Mouse (Mus musculus): ENCODE results near the gene Rspry1. TPM values are rescaled to one million over a fixed set of nuclear protein-coding genes. Genes with fewer than 3 reads are reported as not detected.

Rspry1 gene
- total RNA-seq, 1 experiment: 22.4 TPM

DNA sequence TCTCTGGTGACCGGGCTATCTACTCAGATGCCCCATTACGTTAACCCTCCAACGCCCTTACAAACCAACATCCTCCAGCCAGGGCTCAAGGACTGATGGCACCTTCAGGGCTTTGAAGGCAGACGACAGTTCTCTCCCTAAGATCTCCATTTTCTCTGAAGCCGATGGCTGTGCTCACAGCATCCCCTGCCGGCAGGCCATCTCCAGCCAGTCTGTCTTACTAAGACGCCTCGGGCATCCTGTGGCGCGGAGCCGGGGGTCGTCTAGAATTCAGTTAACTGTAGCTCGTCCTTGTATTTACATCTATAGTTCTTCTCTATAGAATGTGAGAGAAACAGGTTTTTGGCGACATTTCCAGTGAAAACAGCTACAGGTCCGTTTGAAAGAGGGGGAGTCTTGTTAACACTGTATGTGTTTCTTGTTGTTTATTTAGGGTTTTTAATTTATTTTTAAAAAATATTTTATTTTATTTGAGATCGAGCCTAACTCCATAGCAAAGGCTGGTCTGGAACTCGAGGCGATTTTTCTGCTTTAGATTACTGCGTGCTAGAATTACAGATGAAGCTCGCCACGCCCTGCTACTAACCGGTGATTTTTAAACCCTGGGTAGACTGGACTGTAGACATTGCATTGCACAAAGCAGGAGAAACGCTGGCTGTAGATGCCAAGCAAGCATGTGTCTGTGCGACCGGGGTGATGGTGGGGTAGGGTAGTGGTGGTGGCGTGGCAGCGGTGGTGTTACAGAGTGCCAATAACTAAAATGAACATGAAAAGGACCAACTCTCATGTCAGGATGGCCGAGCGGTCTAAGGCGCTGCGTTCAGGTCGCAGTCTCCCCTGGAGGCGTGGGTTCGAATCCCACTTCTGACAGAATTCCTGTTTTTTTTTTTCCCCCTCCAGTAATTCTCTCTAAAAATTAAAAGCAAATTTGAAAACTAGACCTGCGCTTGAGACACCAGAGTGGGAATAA, 101.4 kb downstream of the Rspry1 start:
- no peaks in the 10 kb centered on the region for H3K36me3 ChIP-seq (ENCODE audit: control insufficient read depth, insufficient read depth, low read length, poor library complexity, severe bottlenecking)
- peak overlapping the region; percentile 71 to 72 for H3K4me3 ChIP-seq (ENCODE audit: insufficient read depth in 1 of 2, low read depth in 1 of 2, low read length in 2 of 2, poor library complexity in 1 of 2, severe bottlenecking in 1 of 2)
- H3K9me3 ChIP-seq (ENCODE audit: control insufficient read depth, insufficient read depth, low read depth, low read length): no peaks in the 10 kb centered on the region
- peaks cover 5 to 7% of the 10 kb centered on the region in 2 experiments; a peak in 2 of 4 replicates for H3K4me1 ChIP-seq (ENCODE audit: control insufficient read depth in 2 of 2, insufficient read depth in 2 of 2, low read length in 2 of 2, poor library complexity in 1 of 2)
- peak overlapping the region; percentile 62; the same call in 1 of the 2 replicates for H3K9ac ChIP-seq (ENCODE audit: insufficient read depth, low read depth, low read length, poor library complexity, severe bottlenecking)
- in situ Hi-C loops (cut with MboI; ENCODE audit: low sequenced_read_pairs in 2 of 2, unreplicated experiment in 2 of 2): loop anchor here (5.0 to 10.0 kb wide), 2 partner anchors 102 to 104 kb away; no protein-coding TSS in a partner anchor
- H3K27ac ChIP-seq (ENCODE audit: insufficient read depth, low read depth, low read length, poor library complexity, severe bottlenecking): no peak overlapping the region
- peak; percentile 56 for TF ChIP-seq ZNF384 (IDR thresholded peaks at IDR 0.05; ENCODE audit: low read depth, low read length)
- no peak; the same call in 1 of the 2 replicates for TF ChIP-seq MAFK (IDR thresholded peaks at IDR 0.05; ENCODE audit: insufficient read depth, low read depth, low read length)
- peak; percentile 69 for DNase-seq (ENCODE audit: low read depth, low spot score)

DNA sequence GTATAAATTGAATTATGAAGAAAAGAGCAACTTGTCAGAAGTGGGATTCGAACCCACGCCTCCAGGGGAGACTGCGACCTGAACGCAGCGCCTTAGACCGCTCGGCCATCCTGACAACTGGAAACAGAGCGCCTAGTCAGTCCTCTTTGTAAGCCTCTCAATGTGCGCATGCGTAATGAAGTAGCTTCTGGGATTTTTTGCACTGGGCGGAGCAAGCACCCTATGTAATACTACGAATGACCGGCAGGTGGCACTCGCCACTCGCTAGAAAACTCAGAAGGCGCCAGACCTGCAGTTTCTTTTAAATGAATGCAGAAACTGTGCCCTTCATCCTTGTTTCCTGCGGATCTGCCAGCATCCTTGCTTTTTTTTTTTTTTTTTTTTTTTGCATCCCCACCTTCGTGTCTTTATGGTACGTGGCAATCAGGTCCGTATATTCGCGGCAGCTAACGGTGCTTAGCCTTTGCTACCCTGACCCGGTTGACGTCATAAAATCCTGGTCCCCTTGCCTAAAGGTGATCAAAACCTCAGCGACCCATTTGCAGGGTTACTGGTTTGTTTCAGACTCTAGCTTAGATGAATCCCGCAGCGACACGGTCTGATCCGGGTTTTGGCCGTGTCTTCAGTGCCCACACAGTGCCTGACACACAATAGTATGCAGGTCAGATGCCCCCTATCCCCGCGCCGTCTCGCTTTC, 102.4 kb downstream of the Rspry1 start:
- TF ChIP-seq ZNF384 (IDR thresholded peaks at IDR 0.05; ENCODE audit: low read depth, low read length) (peak; percentile 90), CHD2 (IDR thresholded peaks at IDR 0.05; ENCODE audit: low read depth, low read length) (no peak), ZC3H11A (IDR thresholded peaks at IDR 0.05; ENCODE audit: borderline replicate concordance, low read depth, low read length) (peak; percentile 84), HCFC1 (IDR thresholded peaks at IDR 0.05; ENCODE audit: borderline replicate concordance, insufficient read depth, low read length) (no peak), MAFK (IDR thresholded peaks at IDR 0.05; ENCODE audit: insufficient read depth, low read depth, low read length) (peak; percentile 77; the same call in 1 of the 2 replicates)
- no peaks in the 10 kb centered on the region for H3K36me3 ChIP-seq (ENCODE audit: control insufficient read depth, insufficient read depth, low read length, poor library complexity, severe bottlenecking)
- H3K4me3 ChIP-seq (ENCODE audit: insufficient read depth in 1 of 2, low read depth in 1 of 2, low read length in 2 of 2, poor library complexity in 1 of 2, severe bottlenecking in 1 of 2): peak overlapping the region; percentile 62 to 71
- in situ Hi-C loops (cut with MboI; ENCODE audit: low sequenced_read_pairs in 2 of 2, unreplicated experiment in 2 of 2): loop anchor here (5.0 to 10.0 kb wide), 2 partner anchors 101 to 103 kb away; no protein-coding TSS in a partner anchor
- DNase-seq (ENCODE audit: low read depth, low spot score): peak; percentile 96
- peak overlapping the region; percentile 56 for H3K9ac ChIP-seq (ENCODE audit: insufficient read depth, low read depth, low read length, poor library complexity, severe bottlenecking)
- H3K4me1 ChIP-seq (ENCODE audit: control insufficient read depth in 2 of 2, insufficient read depth in 2 of 2, low read length in 2 of 2, poor library complexity in 1 of 2): peaks cover 5 to 7% of the 10 kb centered on the region in 2 experiments; a peak in 2 of 4 replicates
- no peak overlapping the region for H3K27ac ChIP-seq (ENCODE audit: insufficient read depth, low read depth, low read length, poor library complexity, severe bottlenecking)
- no peaks in the 10 kb centered on the region for H3K9me3 ChIP-seq (ENCODE audit: control insufficient read depth, insufficient read depth, low read depth, low read length)

DNA sequence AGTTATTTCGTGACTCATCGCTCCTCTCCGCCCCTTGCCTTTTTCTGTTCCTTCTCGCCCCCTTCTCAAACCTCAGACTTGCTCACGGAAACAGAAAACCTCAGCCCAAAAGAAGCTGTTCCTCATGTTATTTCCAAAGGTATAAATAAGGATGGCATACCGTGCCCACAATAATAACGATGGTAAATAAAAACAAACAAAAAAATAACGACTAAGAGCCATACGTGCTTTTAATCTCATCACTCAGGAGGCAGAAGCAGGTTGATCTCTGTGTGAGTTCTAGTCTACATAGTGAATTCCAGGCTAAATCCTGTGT, 102.9 kb downstream of the Rspry1 start:
- no peak for DNase-seq (ENCODE audit: low read depth, low spot score)
- Histone ChIP-seq H3K4me1 (ENCODE audit: control insufficient read depth in 2 of 2, insufficient read depth in 2 of 2, low read length in 2 of 2, poor library complexity in 1 of 2) (peaks cover 5 to 7% of the 10 kb centered on the region in 2 experiments; a peak in 2 of 4 replicates), H3K4me3 (ENCODE audit: insufficient read depth in 1 of 2, low read depth in 1 of 2, low read length in 2 of 2, poor library complexity in 1 of 2, severe bottlenecking in 1 of 2) (peak overlapping the region; percentile 62 to 63), H3K9me3 (ENCODE audit: control insufficient read depth, insufficient read depth, low read depth, low read length) (no peaks in the 10 kb centered on the region), H3K27ac (ENCODE audit: insufficient read depth, low read depth, low read length, poor library complexity, severe bottlenecking) (no peak overlapping the region), H3K36me3 (ENCODE audit: control insufficient read depth, insufficient read depth, low read length, poor library complexity, severe bottlenecking) (no peaks in the 10 kb centered on the region), H3K9ac (ENCODE audit: insufficient read depth, low read depth, low read length, poor library complexity, severe bottlenecking) (no peak overlapping the region; the same call in 1 of the 2 replicates)
- TF ChIP-seq ZC3H11A (IDR thresholded peaks at IDR 0.05; ENCODE audit: borderline replicate concordance, low read depth, low read length): no peak
- TF ChIP-seq CHD2 (IDR thresholded peaks at IDR 0.05; ENCODE audit: low read depth, low read length): no peak
- no peak for TF ChIP-seq ZNF384 (IDR thresholded peaks at IDR 0.05; ENCODE audit: low read depth, low read length)
- TF ChIP-seq MAFK (IDR thresholded peaks at IDR 0.05; ENCODE audit: insufficient read depth, low read depth, low read length): no peak
- no peak for TF ChIP-seq HCFC1 (IDR thresholded peaks at IDR 0.05; ENCODE audit: borderline replicate concordance, insufficient read depth, low read length)
- in situ Hi-C loops (cut with MboI; ENCODE audit: low sequenced_read_pairs in 2 of 2, unreplicated experiment in 2 of 2): loop anchor here (5.0 to 10.0 kb wide), 2 partner anchors 100 to 103 kb away; no protein-coding TSS in a partner anchor

- no peak for DNase-seq (ENCODE audit: low read depth, low spot score)
- Histone ChIP-seq H3K27ac (ENCODE audit: insufficient read depth, low read depth, low read length, poor library complexity, severe bottlenecking) (no peak overlapping the region), H3K9me3 (ENCODE audit: control insufficient read depth, insufficient read depth, low read depth, low read length) (no peaks in the 10 kb centered on the region), H3K36me3 (ENCODE audit: control insufficient read depth, insufficient read depth, low read length, poor library complexity, severe bottlenecking) (no peaks in the 10 kb centered on the region), H3K4me1 (ENCODE audit: control insufficient read depth in 2 of 2, insufficient read depth in 2 of 2, low read length in 2 of 2, poor library complexity in 1 of 2) (peaks cover 5 to 10% of the 10 kb centered on the region in 2 experiments; a peak in 2 of 4 replicates), H3K4me3 (ENCODE audit: insufficient read depth in 1 of 2, low read depth in 1 of 2, low read length in 2 of 2, poor library complexity in 1 of 2, severe bottlenecking in 1 of 2) (no peak overlapping the region), H3K9ac (ENCODE audit: insufficient read depth, low read depth, low read length, poor library complexity, severe bottlenecking) (no peak overlapping the region)
- no peak for TF ChIP-seq CHD2 (IDR thresholded peaks at IDR 0.05; ENCODE audit: low read depth, low read length)
- TF ChIP-seq ZNF384 (IDR thresholded peaks at IDR 0.05; ENCODE audit: low read depth, low read length): no peak
- no peak for TF ChIP-seq ZC3H11A (IDR thresholded peaks at IDR 0.05; ENCODE audit: borderline replicate concordance, low read depth, low read length)
- no peak for TF ChIP-seq HCFC1 (IDR thresholded peaks at IDR 0.05; ENCODE audit: borderline replicate concordance, insufficient read depth, low read length)
- no peak for TF ChIP-seq MAFK (IDR thresholded peaks at IDR 0.05; ENCODE audit: insufficient read depth, low read depth, low read length)
- in situ Hi-C loops (cut with MboI; ENCODE audit: low sequenced_read_pairs in 2 of 2, unreplicated experiment in 2 of 2): loop anchor here in 1 of 2 experiments (10.0 kb wide), 1 partner anchor 99 kb away; no protein-coding TSS in a partner anchor
These were observed 104.0 kb downstream of the Rspry1 start for GRCm38 (mm10) chr8:94705581-94706245.

All from ES-E14 (cell line).